Mouse (Mus musculus) MEL (cell line): ENCODE data around the gene Rad54l2.

Experiments used
- CTCF ChIP-seq, 3 experiments: IDR thresholded peaks in 2 of 3; conservative IDR thresholded peaks in 1 of 3; 2 replicates each; pipeline ENCODE4 v1.5.1; 2011 to 2012; ENCODE audit warnings: low read length in 3 of 3, low read depth in 2 of 3, mild to moderate bottlenecking in 2 of 3, improper control_type of control experiment in 1 of 3, inconsistent platforms in 1 of 3, mixed read lengths in 1 of 3, moderate library complexity in 1 of 3; ENCODE audit not compliant: control insufficient read depth in 1 of 3, insufficient read depth in 1 of 3, poor library complexity in 1 of 3, severe bottlenecking in 1 of 3
- MYC ChIP-seq: IDR thresholded peaks from 2 replicates; pipeline ENCODE4 v1.6.1; 2011; ENCODE audit warnings: low read depth, mild to moderate bottlenecking, low read length, improper control_type of control experiment, moderate library complexity
- USF1 ChIP-seq: IDR thresholded peaks from 2 replicates; pipeline ENCODE4 v1.6.1; 2014; ENCODE audit warnings: low read depth, mild to moderate bottlenecking, inconsistent platforms, low read length, improper control_type of control experiment, moderate library complexity

DNA sequence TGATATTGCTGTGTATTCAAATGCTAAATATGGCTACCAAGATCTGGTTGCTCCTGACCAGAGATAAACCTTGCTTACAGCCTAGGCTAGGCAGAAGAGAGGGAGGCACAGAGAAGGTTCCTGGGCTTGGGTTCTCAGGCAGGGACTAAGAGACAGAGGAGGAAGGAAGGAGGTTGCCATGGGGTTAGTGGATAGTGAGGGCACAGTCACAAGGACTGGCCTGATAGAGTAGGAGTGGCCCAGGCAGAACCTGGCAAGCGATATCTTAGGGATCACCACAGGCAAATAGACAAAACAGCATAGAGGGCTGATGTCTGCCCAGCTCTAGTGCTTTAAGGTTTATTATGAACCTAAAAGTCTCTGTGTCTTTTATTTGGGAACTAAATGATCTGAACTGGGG lies 62.1 kb downstream of the Rad54l2 start:
- TF ChIP-seq CTCF (IDR thresholded peaks at IDR 0.05 in 2 of 3, conservative IDR thresholded peaks at IDR 0.05 in 1 of 3; ENCODE audit: control insufficient read depth in 1 of 3, insufficient read depth in 1 of 3, low read depth in 2 of 3, low read length in 3 of 3, poor library complexity in 1 of 3, severe bottlenecking in 1 of 3), result no peak
- TF ChIP-seq USF1, result no peak
- no peak for TF ChIP-seq MYC
